Mouse (Mus musculus) limb, embryonic 15.5 days (tissue): ENCODE measurements around the gene Prg2. TPM values are rescaled to one million over a fixed set of nuclear protein-coding genes. Genes with fewer than 3 reads are reported as not detected.
A peak's percentile ranks its signal among the peaks of the same experiment; 100 is the strongest.

Experiments
- ATAC-seq: fragments of 200-750 bp; cut with Nextera tagmentation; 2 replicates; pipeline ENCODE4 v1.8.0; 2017; ENCODE audit warnings: low read depth, moderate TSS enrichment; ENCODE audit not compliant: insufficient number of reproducible peaks, low FRiP score, low TSS enrichment
- H3K27ac ChIP-seq: fragments of 300-500 bp; sonication (generic); 2 replicates; pipeline ENCODE4 v1.5.1; 2015; ENCODE audit warnings: moderate library complexity, mild to moderate bottlenecking, inconsistent platforms
- H3K27me3 ChIP-seq: fragments of 300-500 bp; sonication (generic); 2 replicates; pipeline ENCODE4 v1.6.1; 2015; ENCODE audit warnings: inconsistent platforms
- H3K36me3 ChIP-seq: fragments of 300-500 bp; sonication (generic); 2 replicates; pipeline ENCODE4 v1.6.1; 2015; ENCODE audit warnings: inconsistent platforms
- H3K4me1 ChIP-seq: fragments of 300-500 bp; sonication (generic); 2 replicates; pipeline ENCODE4 v1.6.1; 2015; ENCODE audit warnings: inconsistent platforms
- H3K4me2 ChIP-seq: fragments of 300-500 bp; sonication (generic); 2 replicates; pipeline ENCODE4 v1.6.1; 2015; ENCODE audit warnings: mild to moderate bottlenecking, inconsistent platforms
- H3K4me3 ChIP-seq: fragments of 300-500 bp; sonication (generic); 2 replicates; pipeline ENCODE4 v1.5.1; 2015; ENCODE audit warnings: mild to moderate bottlenecking, inconsistent platforms
- H3K9ac ChIP-seq: fragments of 300-500 bp; sonication (generic); 2 replicates; pipeline ENCODE4 v1.6.1; 2015; ENCODE audit warnings: inconsistent platforms
- H3K9me3 ChIP-seq: fragments of 300-500 bp; sonication (generic); 2 replicates; pipeline ENCODE4 v1.6.1; 2016; ENCODE audit warnings: inconsistent platforms
- whole genome bisulfite sequencing: fragments of 180-500 bp; shearing (Covaris S2); methylation state at CpG from one replicate; pipeline ENCODE4 v1.1.7; 2015; 5-methylcytosine and 5-hydroxymethylcytosine counted together
- polyA plus RNA-seq: library from polyadenylated mRNA; unstranded; fragments of >200 nt; fragmentation: Nextera tagmentation; extraction: Ambion mirVana; gene quantifications from 2 replicates; pipeline ENCODE4 v1.2.1, GENCODE M21; 2015

The Prg2 gene
- 0.18 TPM in 1 of 2 replicates, not detected in the other for polyA plus RNA-seq

DNA sequence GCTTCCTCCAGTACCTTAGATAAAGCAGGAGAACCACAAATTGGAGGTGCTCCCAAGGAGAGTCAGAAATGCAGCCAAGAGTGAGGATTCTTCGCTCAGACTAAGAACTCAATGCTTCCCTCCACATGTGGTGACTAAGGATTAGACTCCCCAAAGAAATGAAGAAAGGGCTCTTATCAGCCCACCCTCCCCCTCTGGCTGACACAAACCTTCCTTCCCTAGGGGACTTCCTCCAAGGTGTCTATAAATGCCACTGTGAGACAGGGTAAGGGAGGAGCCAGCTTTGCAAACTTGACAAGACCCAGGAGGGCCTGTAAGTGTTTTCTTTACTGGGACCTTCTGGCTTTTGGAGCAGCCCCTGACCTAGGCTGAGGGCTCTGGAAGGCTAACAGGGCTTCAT lies at the start of gene Prg2:
Gene Prg2, plus strand, starts transcription at position 274 of the 400 bp plus-strand sequence.
- Histone ChIP-seq H3K36me3 (no peaks in the 10 kb centered on the region), H3K9ac (no peak within 1 kb of the TSS), H3K4me1 (no peaks in the 10 kb centered on the region), H3K4me2 (no peak within 1 kb of the TSS), H3K27ac (no peak within 1 kb of the TSS), H3K27me3 (no peaks in the 10 kb centered on the region), H3K9me3 (no peaks in the 10 kb centered on the region), H3K4me3 (no peak within 1 kb of the TSS)
- no peak for ATAC-seq
- 58% methylated on average over 1 of the region's 1 CpGs for WGBS

DNA sequence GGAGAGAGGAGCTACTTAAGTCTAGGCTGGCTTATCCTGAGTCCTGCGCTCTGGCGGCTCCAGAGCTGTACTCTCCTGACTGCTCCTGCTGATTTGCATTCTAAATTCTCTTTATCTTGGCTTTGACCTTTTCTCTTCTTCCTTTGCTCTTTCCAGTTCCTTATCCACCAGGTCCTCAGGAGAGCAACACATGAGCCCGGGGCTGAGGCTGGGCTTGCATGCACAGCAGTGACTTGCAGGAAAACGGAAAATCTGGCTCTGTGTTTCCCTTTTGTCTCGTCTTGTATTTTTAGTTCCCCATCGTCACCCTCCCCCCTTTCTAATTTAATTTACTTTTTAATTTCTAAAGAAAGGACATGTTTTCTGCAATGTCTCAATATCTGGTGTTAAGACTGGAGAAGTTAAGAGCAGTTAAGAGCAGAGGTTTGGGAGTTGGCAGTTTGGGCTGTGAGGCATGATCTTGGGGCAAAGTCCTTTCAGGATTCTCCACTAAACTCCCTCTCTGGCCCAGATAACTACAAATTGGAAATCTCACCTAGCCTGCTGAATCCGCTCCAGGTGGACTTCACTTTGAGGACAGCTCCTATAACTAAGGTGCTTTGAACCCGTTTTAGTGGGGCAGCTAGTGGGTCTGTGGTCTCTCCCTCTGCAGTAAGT lies 46.1 kb upstream of the Prg2 start:
- Histone ChIP-seq H3K4me1 (peaks cover 16% of the 10 kb centered on the region), H3K36me3 (no peaks in the 10 kb centered on the region), H3K4me3 (no peak overlapping the region), H3K4me2 (no peak overlapping the region), H3K27me3 (no peaks in the 10 kb centered on the region), H3K9me3 (no peaks in the 10 kb centered on the region), H3K27ac (no peak overlapping the region), H3K9ac (no peak overlapping the region)
- 73% methylated on average over 8 of the region's 8 CpGs for WGBS
- ATAC-seq = no peak

DNA sequence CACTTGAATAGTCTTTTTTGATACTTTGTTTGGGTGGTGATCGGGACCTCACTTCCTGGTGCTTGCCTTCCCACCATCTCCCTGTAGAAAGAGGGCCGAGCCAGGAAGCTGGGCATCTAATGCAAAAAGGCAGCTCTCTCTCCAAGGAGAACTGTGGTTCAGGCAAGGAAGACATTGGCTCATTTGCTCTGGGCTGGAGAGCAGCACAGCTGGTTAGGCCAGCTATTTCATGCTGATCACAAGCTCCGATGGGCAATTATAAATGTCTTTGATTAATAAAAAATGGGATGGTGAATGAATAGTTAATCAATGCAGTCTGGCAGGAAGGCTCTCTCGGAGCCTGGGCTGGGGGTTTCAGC lies 45.6 kb upstream of the Prg2 start:
- Histone ChIP-seq H3K4me2 (no peak overlapping the region), H3K36me3 (no peaks in the 10 kb centered on the region), H3K27me3 (no peaks in the 10 kb centered on the region), H3K9ac (no peak overlapping the region), H3K4me3 (no peak overlapping the region), H3K27ac (no peak overlapping the region), H3K9me3 (no peaks in the 10 kb centered on the region), H3K4me1 (peaks cover 16% of the 10 kb centered on the region)
- no peak for ATAC-seq
- 68% methylated on average over 4 of the region's 4 CpGs for WGBS

DNA sequence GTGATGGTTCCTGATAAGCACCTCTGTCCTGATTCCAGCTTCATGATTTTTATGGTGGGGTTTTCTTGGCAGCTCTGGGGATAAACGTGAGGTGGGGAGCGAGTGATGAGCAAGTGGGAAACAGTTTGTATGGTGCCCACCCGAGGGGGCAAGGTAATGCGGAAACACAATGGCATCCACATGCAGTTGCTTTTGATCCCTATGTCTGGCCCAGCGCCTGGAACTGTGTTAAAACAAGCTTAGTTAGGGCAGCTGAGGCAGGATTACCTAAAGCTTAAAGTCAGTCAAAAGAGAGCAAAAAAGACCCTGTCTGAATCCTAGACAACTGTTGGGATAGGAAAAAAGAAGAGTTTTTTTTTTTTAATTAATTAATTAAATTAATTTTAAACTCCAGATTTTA lies 45.2 kb upstream of the Prg2 start:
- ATAC-seq = no peak
- H3K27ac ChIP-seq = no peak overlapping the region
- H3K4me3 ChIP-seq = no peak overlapping the region
- no peak overlapping the region for H3K4me2 ChIP-seq
- no peaks in the 10 kb centered on the region for H3K27me3 ChIP-seq
- H3K36me3 ChIP-seq = 0 out of 2 replicates have a peak, but pooled peaks cover under 1% of the 10 kb centered on the region
- H3K4me1 ChIP-seq = peaks cover 16% of the 10 kb centered on the region
- H3K9ac ChIP-seq = no peak overlapping the region
- WGBS = 72% methylated on average over 5 of the region's 5 CpGs
- H3K9me3 ChIP-seq = no peaks in the 10 kb centered on the region

DNA sequence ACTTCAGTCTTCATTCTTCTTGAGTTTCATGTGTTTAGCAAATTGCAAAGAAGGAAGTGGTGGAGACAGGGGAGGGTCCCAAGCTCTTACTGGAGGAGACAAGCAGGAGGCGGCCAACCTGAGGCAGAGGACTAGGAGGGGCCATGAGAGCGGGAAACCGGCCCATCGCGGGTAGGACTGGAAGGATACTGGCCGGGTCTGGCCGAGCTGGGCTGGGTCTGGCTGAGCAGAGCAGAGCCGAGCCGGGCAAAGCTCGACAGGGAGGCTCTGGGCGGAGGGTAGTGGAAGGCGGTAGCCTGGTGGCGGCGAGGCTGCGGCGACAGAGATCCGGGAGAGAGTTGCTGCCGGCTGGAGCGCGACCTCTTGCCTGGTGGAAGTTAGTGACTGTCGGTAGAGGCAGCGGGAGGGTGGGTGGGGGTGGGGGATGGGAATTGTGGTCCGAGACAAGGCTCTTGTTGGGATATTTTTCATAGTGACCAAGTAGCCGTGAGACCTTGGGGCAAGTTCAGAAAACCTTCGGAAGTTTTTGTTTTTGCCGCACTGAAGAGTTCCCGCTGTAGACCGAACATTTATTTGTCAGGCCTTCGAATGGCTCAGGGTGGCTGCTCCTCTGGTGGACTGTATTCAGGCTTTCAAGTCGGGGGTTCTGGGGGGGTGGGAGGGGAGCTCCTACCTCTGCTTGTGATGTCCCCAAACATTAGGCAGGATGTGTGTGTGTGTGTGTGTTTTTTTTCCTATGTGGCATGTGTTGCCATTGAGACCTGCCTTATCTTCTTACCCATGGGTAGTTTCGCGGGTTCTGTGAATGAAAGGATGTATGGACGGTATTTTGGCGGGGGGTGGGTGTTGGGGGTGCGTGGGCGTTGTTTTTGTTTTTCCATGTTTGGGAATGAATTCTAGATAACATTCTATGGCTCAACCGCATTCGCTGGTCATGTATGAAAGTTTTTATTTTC lies 43.5 kb upstream of the Prg2 start, which contains the start of gene Slc43a3:
Gene Slc43a3, plus strand, starts transcription at position 106 of the 956 bp plus-strand sequence.
- Histone ChIP-seq H3K9ac (peak within 1 kb of the TSS; percentile 57), H3K27ac (peak within 1 kb of the TSS; percentile 75), H3K4me3 (peak within 1 kb of the TSS; percentile 48), H3K4me1 (peaks cover 16% of the 10 kb centered on the region), H3K9me3 (no peaks in the 10 kb centered on the region), H3K4me2 (peak within 1 kb of the TSS; percentile 53), H3K36me3 (0 out of 2 replicates have a peak, but pooled peaks cover 2% of the 10 kb centered on the region), H3K27me3 (no peaks in the 10 kb centered on the region)
- WGBS = 19% methylated on average over 37 of the region's 38 CpGs
- peak; percentile 91 for ATAC-seq

DNA sequence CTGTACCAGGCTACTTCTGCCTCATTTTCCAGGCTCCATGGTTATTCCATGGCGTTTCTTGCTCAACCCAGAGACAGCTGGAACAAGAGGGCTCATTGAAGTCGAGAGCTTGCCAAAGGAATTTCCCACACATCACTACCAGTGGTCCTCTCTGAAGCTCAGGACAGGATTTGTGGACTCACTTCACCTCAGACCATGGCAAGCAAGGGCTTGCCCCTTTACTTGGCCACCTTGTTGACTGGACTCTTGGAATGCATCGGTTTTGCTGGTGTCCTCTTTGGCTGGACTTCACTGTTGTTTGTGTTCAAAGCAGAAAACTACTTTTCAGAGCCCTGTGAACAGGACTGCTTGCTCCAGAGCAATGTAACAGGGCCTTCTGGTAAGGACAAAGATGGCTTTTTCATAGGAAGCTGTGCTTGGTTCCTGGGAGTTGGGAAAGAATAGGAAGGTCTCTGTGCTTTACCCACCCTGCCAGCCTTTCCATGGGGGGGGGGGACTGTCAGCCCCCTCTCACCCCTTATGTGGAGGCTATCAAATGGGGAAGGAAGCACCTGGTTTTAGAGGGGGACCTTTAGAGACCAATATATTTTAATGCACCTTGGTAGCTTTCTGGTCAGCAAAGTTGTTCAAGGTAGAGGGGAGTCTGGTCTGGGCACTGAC lies 42.6 kb upstream of the Prg2 start:
- Histone ChIP-seq H3K4me2 (peak overlapping the region; percentile 53), H3K27me3 (no peaks in the 10 kb centered on the region), H3K9ac (no peak overlapping the region), H3K27ac (no peak overlapping the region), H3K9me3 (no peaks in the 10 kb centered on the region), H3K4me1 (peaks cover 16% of the 10 kb centered on the region), H3K36me3 (0 out of 2 replicates have a peak, but pooled peaks cover 2% of the 10 kb centered on the region), H3K4me3 (peak overlapping the region; percentile 48)
- ATAC-seq = no peak
- whole genome bisulfite sequencing = 45% methylated on average over 3 of the region's 3 CpGs

DNA sequence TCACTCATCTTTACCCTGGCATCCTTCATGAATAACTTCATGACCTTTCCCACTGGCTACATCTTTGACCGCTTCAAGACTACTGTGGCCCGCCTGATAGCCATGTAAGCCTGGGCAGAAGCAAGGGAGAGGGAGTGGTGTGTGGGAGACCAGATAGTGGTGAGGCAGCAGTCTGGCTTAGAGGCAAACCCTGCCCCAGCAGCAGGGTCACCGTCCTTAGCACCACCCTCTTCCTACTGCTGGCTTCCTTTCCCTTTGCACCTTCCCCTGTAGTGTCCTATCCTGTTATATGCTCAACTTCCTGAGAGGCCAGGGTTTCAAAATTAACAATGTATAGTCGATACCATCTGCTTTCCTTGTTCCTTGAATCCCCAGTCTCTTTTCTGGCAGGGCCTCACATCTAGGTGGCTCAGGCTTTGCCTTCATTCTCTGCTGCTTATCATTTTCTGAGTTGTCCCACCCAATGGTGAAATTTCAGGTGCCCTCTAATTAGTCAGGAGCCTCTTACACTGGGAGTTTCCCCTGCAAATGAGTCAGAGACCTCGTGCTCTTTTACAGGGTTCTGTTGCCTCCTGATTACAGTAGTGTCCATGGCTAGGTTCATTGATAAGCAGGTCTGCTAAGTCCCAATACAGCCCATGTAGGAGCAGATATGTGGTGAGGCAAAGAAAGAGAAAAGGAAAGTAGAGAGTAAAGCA lies 41.9 kb upstream of the Prg2 start:
- Histone ChIP-seq H3K27me3 (no peaks in the 10 kb centered on the region), H3K4me2 (peak overlapping the region; percentile 53), H3K4me3 (no peak overlapping the region), H3K9ac (no peak overlapping the region), H3K4me1 (peaks cover 16% of the 10 kb centered on the region), H3K9me3 (no peaks in the 10 kb centered on the region), H3K27ac (0 out of 2 replicates have a peak overlapping the region, but pooled peaks have one; percentile 6), H3K36me3 (0 out of 2 replicates have a peak, but pooled peaks cover 2% of the 10 kb centered on the region)
- ATAC-seq = no peak
- WGBS = 79% methylated on average over 5 of the region's 5 CpGs

DNA sequence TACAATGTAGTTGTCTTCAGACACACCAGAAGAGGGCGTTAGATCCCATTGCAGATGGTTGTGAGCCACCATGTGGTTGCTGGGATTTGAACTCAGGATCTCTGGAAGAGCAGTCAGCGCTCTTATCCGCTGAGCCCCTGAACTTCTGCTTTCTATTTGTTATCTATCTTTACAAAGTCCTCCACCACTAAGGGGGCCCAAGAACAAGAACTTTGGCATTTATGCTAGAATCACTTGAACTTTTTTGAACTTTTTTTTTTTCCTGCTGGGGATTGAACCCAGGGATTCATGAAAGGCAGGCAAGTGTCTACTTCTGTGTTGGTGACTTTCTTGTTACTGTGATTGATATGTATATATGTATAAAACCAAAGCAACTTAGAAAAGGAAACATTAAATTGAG lies 41.0 kb upstream of the Prg2 start:
- Histone ChIP-seq H3K9me3 (no peaks in the 10 kb centered on the region), H3K9ac (no peak overlapping the region), H3K27me3 (no peaks in the 10 kb centered on the region), H3K27ac (no peak overlapping the region), H3K4me3 (no peak overlapping the region), H3K4me1 (peaks cover 16% of the 10 kb centered on the region), H3K4me2 (no peak overlapping the region), H3K36me3 (peaks cover 8% of the 10 kb centered on the region; the same call in 1 of the 2 replicates)
- 94% methylated on average over 3 of the region's 3 CpGs for WGBS
- ATAC-seq = no peak

DNA sequence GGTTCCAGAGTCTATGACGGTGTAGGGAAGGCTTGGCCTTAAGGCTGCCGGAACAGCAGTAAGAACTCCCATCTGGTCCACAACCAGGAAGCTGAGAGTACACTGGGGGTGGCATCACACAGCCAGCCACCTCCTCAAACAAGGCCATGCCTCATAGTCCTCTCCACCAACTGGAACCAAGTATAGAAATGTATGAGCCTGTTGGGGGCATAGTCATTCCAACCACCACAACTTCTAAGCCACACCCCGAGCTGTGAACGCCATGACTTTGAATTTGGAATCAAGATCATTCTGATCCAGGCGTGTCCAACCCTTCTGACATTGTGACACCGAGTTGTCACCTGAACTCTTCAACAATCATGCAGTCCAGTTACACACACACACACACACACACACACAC lies 40.5 kb upstream of the Prg2 start:
- Histone ChIP-seq H3K4me3 (no peak overlapping the region), H3K36me3 (peaks cover 12% of the 10 kb centered on the region), H3K9ac (no peak overlapping the region), H3K27ac (no peak overlapping the region), H3K9me3 (no peaks in the 10 kb centered on the region), H3K4me2 (no peak overlapping the region), H3K27me3 (no peaks in the 10 kb centered on the region), H3K4me1 (peaks cover 16% of the 10 kb centered on the region)
- WGBS = 95% methylated on average over 6 of the region's 6 CpGs
- ATAC-seq = no peak

DNA sequence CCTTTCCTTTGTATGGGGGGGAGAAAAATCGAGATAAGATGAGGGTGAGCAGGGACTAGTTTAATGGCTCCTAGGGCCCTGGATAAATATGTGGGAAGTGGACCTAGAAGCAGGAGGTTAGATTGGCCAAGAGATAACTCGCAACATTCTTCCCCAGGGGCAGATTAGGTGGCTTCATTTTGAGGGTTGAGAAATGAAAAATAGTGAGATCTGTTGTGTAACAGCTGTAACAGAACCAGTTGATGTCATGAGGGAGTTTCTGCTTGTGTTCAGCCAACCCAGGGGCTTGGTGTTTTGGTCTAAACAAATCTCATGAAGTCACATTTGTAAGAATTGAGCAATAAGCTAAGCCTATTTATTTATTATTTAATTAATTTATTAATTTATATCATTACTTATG lies 38.9 kb upstream of the Prg2 start:
- H3K4me1 ChIP-seq = peaks cover 16% of the 10 kb centered on the region
- no peak overlapping the region for H3K9ac ChIP-seq
- H3K27me3 ChIP-seq = no peaks in the 10 kb centered on the region
- 71% methylated on average over 2 of the region's 2 CpGs for WGBS
- H3K9me3 ChIP-seq = no peaks in the 10 kb centered on the region
- H3K4me2 ChIP-seq = no peak overlapping the region
- no peak for ATAC-seq
- H3K4me3 ChIP-seq = no peak overlapping the region
- H3K36me3 ChIP-seq = peaks cover 22% of the 10 kb centered on the region
- no peak overlapping the region for H3K27ac ChIP-seq

DNA sequence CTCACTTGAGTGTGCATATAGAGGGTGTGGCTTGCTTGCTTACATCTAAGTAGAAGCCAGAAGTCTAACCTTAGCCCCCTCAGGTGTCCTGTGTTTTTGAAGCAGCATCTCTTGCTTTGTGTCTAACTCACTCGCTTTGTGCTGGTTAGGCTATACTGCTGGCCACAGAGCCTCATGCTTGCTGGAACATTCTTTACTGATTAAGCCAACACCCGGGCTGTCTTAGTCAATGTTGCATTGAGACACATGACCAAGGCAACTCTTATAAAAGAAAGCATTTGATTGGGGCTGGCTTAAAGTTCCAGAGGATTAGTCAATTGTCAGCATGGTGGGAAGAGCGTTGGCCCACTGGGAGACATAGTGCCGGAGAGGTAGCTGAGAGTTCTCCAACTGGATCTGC lies 38.5 kb upstream of the Prg2 start:
- no peak overlapping the region for H3K4me2 ChIP-seq
- peaks cover 13% of the 10 kb centered on the region for H3K4me1 ChIP-seq
- H3K9me3 ChIP-seq = no peaks in the 10 kb centered on the region
- 93% methylated on average over 4 of the region's 4 CpGs for WGBS
- H3K27me3 ChIP-seq = no peaks in the 10 kb centered on the region
- no peak overlapping the region for H3K27ac ChIP-seq
- peaks cover 26% of the 10 kb centered on the region for H3K36me3 ChIP-seq
- ATAC-seq = no peak
- no peak overlapping the region for H3K9ac ChIP-seq
- no peak overlapping the region for H3K4me3 ChIP-seq
